Mouse (Mus musculus) testis, postnatal 14 days (tissue): ENCODE data around the gene Gipc2.
"Not testable (repeated sequence)": the region's sequence is repeated elsewhere in the genome, so short reads cannot be mapped to it uniquely, and the experiment has no call there.

ENCODE experiments used
- DNase-seq: peaks from one replicate; pipeline ENCODE4 v3.0.0; 2021; ENCODE audit warnings: low spot score

Gipc2 gene

GRCm38 (mm10) chr3:152166099-152166423 lies at the start of gene Gipc2:
Gipc2 (minus strand) TSS chr3:152166230.
- no peak for DNase-seq

DNA sequence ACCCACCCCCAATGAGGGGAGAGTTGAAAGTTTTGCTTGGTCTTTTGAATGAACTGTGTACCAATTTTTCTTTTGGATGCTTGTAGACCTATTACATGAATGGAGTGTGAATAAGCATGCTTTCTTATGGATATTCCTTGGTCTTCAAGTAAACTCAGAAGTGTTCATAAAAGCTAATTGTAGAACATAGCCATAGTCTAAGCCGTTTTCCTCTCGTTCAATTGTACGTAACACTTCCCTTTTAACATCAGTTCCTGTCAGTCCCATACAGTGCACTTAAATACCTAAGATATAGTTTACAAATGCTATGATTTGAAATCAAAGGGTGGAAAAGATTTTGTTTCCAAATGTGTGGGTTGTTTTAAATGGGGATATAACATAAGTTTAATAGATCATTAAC lies 47.4 kb upstream of the Gipc2 start:
- DNase-seq, result no peak

DNA sequence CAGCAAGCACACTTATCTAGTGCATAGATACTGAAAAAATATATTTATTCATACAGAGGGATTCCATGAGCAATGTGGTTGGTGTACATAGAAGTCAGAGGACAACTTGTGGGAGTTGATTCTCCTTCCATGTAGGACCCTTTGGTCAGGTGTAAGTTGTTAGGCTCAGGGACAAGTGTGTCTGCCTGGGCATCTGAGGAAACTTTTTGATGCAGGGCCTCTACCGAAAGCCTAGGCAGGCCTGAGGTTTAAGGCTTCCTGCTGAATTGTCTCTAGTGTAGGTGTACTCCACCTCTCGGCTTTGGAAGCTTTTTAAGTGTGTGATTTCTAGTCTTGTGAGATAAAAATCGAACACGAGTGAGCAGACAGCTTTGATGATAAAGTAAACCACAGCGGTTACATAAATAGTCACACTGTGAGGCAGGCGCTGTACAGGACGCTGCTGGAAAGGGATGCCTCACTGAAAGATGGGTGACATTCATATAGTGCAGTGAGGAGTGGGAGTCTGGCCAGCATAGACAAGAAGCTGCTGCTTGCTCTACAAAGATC lies 45.8 kb upstream of the Gipc2 start:
- DNase-seq, result no peak

- peak; percentile 84 for DNase-seq
Observed at GRCm38 (mm10) chr3:152210728-152211391, 44.8 kb upstream of the Gipc2 start.

DNA sequence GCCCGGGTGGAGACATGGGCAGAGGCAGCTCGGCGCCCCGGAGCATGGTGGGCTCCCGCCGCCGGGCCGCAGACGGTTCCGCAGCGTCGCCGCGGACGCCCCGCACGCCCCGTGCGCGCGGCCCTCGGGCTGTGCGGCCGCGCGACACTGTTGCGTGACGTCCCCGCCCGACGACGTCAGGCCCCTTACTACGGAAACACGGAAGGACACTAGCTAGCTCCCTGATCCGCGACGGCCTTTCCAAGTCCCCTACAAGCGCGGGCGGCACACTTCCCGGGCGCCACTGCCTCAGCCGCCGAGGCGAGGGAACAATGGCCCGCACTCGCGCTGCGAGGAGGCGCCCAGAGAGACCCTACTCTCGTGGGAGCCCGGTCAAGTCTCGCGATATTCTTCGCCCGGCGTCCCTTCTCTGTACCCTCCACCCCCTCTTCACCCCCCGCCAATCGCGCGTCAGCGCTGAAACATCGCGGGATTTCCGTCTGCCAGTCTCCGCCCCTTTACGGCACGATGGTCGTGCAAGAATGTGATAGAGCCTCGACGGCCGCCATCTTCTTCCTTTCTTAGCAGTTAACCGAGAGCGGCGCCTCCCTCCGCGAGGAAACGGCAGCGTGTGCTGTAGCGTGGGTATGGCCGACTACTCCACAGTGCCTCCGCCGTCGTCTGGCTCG lies 44.1 kb upstream of the Gipc2 start, which contains the start of the genes Dnajb4 and Fubp1:
Gene Dnajb4 (minus strand): TSS at position 336 of the 668 bp plus-strand sequence.
Gene Fubp1 (plus strand): TSS at position 456 of the 668 bp plus-strand sequence.
- peak; percentile 100 for DNase-seq

DNA sequence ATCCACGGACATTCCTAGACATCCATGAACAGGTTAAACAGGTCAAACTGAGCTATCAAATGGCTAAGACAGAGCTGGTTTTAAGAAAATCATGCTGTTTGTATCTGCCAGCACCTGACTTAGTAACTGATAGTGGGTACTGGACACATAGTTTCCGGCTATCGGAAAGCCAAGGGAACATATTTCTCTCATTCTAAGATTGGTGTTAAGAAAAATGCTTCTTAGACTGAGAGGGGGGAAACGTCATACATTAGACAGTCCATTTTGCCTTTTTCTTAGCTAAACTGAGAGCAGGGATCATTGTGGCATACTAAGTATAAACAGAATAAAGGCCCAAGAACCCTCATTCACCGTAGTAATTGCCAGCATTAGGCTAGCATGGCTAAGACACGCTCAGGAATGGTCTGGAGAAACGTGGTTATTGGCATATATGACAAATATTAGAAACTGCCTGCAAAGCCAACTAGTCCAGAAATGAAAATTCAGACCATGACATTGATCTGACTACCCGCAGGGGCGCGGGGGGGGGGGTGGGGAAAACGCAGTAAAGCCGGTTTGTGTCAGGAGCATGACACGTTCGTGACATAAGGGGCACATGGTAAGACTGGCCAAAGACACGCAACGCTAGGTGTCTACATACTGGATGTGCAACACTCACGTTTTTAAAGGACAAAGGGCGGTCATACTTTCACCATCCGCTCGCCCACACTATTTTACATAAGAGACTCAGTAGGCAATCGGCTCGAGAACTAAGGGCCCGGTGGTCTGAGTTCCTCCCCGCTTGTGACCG lies 43.3 kb upstream of the Gipc2 start:
- DNase-seq, result no peak

DNA sequence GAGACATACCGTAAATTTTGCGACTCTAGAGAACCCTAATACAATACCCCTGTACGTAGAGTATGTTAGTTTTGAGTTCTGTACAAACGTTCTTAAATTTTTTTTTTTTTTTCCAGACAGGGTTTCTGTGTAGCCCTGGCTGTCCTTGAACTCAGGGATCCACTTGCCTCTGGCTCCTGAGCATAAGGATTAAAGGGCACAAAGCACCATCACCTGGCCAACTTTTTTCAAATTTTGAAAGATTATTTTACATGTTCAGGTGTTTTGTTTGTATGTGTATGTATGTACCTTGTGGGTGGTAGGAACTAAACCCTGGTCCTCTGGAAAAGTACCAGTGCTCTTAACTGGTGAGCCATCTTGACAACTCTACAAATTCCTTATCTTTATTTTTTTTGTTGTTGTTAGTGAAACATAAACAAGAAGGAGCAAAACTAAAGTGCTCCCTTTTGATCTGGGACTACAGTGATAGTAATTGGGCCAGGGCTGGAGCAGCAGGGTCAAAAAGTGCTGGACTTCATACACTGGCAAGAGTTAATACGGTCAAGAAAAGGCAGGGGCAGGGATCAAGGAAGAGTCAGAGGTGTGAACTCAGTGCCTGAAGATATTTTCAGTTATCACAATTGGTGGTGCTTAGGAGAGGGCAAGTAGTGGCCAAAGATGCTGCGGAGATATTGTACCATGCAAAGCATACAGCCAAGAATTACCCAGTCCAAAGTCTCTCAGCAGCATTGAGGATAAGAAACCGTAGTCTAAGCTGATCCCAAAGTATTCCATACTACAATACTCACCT lies 42.3 kb upstream of the Gipc2 start:
- DNase-seq, result no peak

GRCm38 (mm10) chr3:152207156-152207555 lies 41.1 kb upstream of the Gipc2 start:
- no peak for DNase-seq

- no peak for DNase-seq
Observed at GRCm38 (mm10) chr3:152204577-152204976, 38.5 kb upstream of the Gipc2 start.

DNA sequence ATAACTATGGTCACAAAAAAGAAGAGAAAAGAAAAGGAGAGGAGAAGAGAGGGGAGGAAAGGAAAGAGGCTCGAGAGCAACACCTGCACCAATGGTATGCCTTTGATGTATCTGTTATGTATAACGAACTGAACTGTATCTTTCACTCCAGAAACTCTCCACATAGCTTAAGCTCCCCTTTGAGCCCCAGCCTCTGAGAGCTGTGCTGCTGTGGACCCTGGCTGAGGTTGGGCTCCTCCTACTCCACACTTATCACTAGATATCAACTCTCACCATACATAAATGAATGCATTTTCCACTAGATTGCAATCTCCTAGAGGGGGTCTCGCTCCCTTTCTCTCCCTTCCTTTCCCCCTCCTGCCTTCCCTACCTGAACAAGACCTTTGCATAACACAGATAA lies 38.0 kb upstream of the Gipc2 start:
- DNase-seq, result no peak

GRCm38 (mm10) chr3:152203411-152203810 lies 37.4 kb upstream of the Gipc2 start:
- no peak for DNase-seq

GRCm38 (mm10) chr3:152202942-152203341 lies 36.9 kb upstream of the Gipc2 start:
- no peak for DNase-seq

DNA sequence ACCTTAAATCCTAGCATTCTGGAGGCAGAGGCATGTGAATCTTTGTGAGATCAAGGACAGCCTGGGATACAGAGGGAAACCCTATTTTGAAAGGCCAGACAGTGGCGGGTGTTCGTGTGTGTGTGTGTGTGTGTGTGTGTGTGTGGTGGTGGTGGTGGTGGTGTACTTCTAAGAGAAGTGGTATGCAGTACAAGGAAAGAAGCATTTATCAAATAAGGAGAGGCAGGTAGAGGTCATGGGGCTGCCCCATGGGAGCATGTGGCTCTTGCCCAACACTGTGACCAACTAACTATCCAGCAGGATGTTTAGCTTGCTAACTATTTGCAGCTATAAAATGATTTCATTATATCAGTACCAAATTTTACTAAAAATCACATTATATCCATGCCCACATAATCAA lies 35.6 kb upstream of the Gipc2 start:
- DNase-seq, result no peak

DNA sequence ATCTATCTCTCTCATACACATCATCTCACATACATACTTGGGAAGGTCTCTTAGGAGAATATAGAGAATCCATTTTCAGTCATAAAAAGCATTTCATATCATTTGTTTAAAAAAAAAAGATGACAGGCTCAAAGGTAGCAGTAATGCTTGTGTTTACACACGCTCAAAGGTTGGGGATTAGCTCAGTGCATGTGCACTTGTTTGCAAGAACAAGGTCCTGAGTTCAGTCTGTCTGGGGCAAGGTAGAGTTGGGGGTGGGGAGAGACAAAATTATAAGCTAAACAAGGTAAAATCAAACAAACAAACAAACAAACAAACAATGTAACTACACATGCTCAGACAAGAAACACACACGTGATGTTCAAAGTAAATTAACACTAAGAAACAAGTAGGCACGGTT lies 35.2 kb upstream of the Gipc2 start:
- DNase-seq, result no peak

DNA sequence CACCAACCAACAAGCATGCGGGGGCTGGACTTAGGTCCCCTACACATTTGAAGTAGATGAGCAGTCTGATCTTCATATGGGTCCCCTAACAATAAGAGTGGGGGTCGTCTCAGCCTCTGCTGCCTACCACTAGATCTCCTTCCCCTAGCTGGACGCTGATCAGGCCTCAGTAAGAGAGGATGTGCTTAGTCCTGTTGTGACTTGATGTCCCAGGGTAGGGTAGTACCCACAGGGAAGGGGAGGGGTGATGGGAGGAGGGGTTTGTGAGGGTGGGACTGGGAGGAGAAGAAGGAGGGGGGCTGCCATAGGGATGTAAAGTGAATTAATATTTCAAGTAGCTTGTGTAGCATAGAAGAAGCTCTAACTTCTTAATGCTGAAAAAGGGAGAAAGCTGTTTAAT lies 33.1 kb upstream of the Gipc2 start:
- DNase-seq, result no peak

DNA sequence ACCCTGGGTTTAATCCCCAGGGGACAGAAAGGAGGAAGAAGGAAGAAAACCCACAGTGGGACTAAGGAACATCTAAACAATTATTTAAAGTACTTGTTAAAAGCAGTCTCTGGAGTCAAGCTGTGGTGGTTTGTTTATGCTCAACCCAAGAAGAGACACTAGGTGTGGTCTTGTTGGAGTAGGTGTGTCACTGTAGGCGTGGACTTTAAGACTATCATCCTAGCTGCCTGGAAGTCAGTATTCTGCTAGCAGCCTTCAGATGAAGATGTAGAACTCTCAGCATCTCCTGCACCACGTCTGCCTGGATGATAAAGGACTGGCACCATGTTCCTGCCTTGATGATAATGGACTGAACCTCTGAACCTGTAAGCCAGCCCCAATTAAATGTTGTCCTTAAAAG lies 31.2 kb upstream of the Gipc2 start:
- DNase-seq, result not testable (repeated sequence)

DNA sequence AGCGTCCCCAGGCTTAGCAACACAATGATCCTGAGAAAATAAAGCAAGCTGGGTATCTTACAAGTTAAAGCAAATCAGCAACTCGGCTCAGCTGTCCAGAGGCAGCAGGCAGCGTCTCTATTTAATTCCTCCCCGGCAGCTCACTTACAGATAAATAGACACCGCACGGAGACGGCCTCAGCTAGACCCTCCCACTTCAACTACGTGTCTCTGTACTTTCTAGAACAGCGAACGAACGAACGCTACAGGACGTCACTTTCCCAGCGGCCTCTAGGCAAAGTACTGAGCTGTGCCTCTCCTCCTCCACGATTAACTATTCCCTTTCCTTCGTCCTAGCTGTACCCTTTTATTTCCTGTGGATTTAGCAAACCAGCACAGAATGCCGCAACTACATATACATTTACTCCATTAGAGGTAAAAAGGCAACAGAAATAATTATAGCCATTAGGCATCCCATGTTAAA lies 27.6 kb upstream of the Gipc2 start:
- peak; percentile 76 for DNase-seq

DNA sequence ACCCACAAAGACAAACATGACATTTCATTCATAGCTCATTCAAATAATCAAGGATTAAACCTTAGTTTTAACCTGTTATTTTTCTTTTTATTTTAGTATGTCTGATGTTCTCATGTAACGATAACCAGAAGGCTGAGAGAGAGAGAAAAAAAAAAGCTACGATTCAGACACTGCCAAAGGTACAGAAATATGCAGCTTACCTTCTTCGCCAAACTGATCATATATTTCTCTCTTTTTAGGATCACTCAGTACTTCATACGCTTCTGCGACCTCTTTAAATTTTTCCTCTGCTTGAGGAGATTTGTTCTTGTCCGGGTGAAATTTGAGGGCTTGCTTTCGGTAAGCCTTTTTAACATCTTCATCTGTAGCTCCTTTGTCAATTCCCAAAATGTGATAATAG lies 27.1 kb upstream of the Gipc2 start:
- DNase-seq, result no peak

- DNase-seq, result no peak
Observed at GRCm38 (mm10) chr3:152192238-152192931, 26.4 kb upstream of the Gipc2 start.

DNA sequence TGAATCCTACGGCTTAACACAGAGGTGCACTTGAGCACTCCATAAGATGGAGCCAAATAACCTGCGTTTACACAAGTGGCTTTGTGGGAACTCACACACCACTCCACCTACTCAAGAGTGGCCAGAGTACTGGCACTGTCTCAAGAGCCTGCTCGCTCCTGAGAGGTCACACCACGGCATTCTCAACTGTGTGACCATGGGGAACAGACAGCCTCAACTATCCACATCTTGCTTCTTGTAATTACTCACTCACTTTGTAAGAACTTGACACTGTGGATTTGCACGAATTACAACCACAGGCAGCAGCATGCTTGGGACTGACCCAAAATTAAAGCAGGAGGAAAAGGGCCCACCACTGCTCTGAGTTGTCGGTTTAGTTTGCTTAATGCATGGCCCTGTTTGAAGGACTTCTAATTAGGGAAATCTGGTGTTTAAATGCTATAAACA lies 25.8 kb upstream of the Gipc2 start:
- no peak for DNase-seq
